Mouse (Mus musculus) lung, embryonic 14.5 days (tissue): Measurements from ENCODE around the gene Gm8369. TPM values are rescaled to one million over a fixed set of nuclear protein-coding genes. Genes with fewer than 3 reads are reported as not detected.
"Not testable (repeated sequence)": the region's sequence is repeated elsewhere in the genome, so short reads cannot be mapped to it uniquely, and the experiment has no call there.

Source experiments
- ATAC-seq: fragments of 200-750 bp; cut with Nextera tagmentation; 2 replicates; pipeline ENCODE4 v1.8.0; 2017; ENCODE audit warnings: mild to moderate bottlenecking, moderate TSS enrichment, moderate library complexity; ENCODE audit not compliant: insufficient read depth
- DNase-seq: peaks from one replicate; pipeline ENCODE4 v3.0.0-alpha.2; 2015
- H3K27ac ChIP-seq: fragments of 300-500 bp; sonication (generic); 2 replicates; pipeline ENCODE4 v1.5.1; 2014; ENCODE audit warnings: low read depth, mild to moderate bottlenecking, moderate library complexity
- H3K27me3 ChIP-seq: fragments of 300-500 bp; sonication (generic); 2 replicates; pipeline ENCODE4 v1.6.1; 2014; ENCODE audit warnings: low read length, control low read depth; ENCODE audit not compliant: insufficient read depth
- H3K36me3 ChIP-seq: fragments of 300-500 bp; sonication (generic); 2 replicates; pipeline ENCODE4 v1.6.1; 2014; ENCODE audit warnings: control low read depth; ENCODE audit not compliant: insufficient read depth
- H3K4me1 ChIP-seq: fragments of 300-500 bp; sonication (generic); 2 replicates; pipeline ENCODE4 v1.6.1; 2014; ENCODE audit warnings: antibody characterized with exemption, control low read depth; ENCODE audit not compliant: insufficient read depth
- H3K4me2 ChIP-seq: fragments of 300-500 bp; sonication (generic); 2 replicates; pipeline ENCODE4 v1.6.1; 2014; ENCODE audit warnings: mild to moderate bottlenecking
- H3K4me3 ChIP-seq: fragments of 300-500 bp; sonication (generic); 2 replicates; pipeline ENCODE4 v1.5.1; 2014; ENCODE audit warnings: low read depth, low read length
- H3K9ac ChIP-seq: fragments of 300-500 bp; sonication (generic); 2 replicates; pipeline ENCODE4 v1.6.1; 2014
- H3K9me3 ChIP-seq: fragments of 300-500 bp; sonication (generic); 2 replicates; pipeline ENCODE4 v1.6.1; 2016; ENCODE audit warnings: low read depth, low read length, control low read depth
- CTCF ChIP-seq: IDR thresholded peaks from 2 replicates; pipeline ENCODE4 v1.5.1; 2016; ENCODE audit warnings: antibody characterized with exemption, low read depth
- WGBS: fragments of 180-500 bp; shearing (Covaris S2); extraction: QIAGEN DNeasy Blood & Tissue Kit; methylation state at CpG from one replicate; pipeline ENCODE4 v1.1.7; 2014; 5-methylcytosine and 5-hydroxymethylcytosine counted together
- polyA plus RNA-seq: library from polyadenylated mRNA; unstranded; fragments of >200 nt; fragmentation: Nextera tagmentation; extraction: Ambion mirVana; gene quantifications from 2 replicates; pipeline ENCODE4 v1.2.1, GENCODE M21; 2014

The Gm8369 gene
- polyA plus RNA-seq, 1 experiment from 2014 or later = not detected

GRCm38 (mm10) chr19:11492671-11493070 lies 6.9 kb downstream of the Gm8369 start:
- no peak for TF ChIP-seq CTCF
- Histone ChIP-seq H3K9ac (no peak overlapping the region), H3K27ac (no peak overlapping the region), H3K4me3 (no peak overlapping the region), H3K36me3 (no peaks in the 10 kb centered on the region), H3K4me1 (no peaks in the 10 kb centered on the region), H3K27me3 (no peaks in the 10 kb centered on the region), H3K4me2 (no peak overlapping the region), H3K9me3 (no peaks in the 10 kb centered on the region)
- 90% methylated on average over 1 of the region's 1 CpGs for WGBS
- DNase-seq (no peak), ATAC-seq (no peak)

DNA sequence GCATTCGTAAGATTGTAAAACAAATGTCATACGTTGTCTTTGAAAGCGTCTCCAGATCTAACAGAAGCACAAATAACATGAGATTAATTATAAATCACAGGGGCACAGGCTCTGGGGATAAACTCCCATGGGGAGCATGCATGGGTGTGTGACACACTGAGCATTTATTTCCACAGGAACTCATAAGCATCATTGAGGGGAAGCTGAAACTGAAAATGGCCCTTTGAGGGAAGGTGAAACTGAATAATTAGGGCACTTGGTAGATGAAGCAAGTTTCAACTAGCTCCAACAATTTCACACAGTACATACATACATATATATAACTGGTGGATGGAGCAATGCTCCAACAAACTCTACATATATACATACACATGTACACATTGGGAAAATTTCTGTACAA lies 8.8 kb downstream of the Gm8369 start:
- WGBS = 71% methylated on average over 3 of the region's 3 CpGs
- Histone ChIP-seq H3K9me3 (no peaks in the 10 kb centered on the region), H3K36me3 (no peaks in the 10 kb centered on the region), H3K4me1 (no peaks in the 10 kb centered on the region), H3K9ac (no peak overlapping the region), H3K27me3 (no peaks in the 10 kb centered on the region), H3K27ac (no peak overlapping the region), H3K4me3 (no peak overlapping the region), H3K4me2 (no peak overlapping the region)
- DNase-seq = no peak
- no peak for TF ChIP-seq CTCF
- no peak for ATAC-seq

GRCm38 (mm10) chr19:11496361-11496760 lies 10.6 kb downstream of the Gm8369 start:
- H3K27me3 ChIP-seq = no peaks in the 10 kb centered on the region
- no peak overlapping the region for H3K27ac ChIP-seq
- no peak overlapping the region for H3K9ac ChIP-seq
- H3K4me1 ChIP-seq = no peaks in the 10 kb centered on the region
- no peak overlapping the region for H3K4me3 ChIP-seq
- ATAC-seq (no peak), DNase-seq (no peak)
- H3K9me3 ChIP-seq = no peaks in the 10 kb centered on the region
- no peak for TF ChIP-seq CTCF
- WGBS = 79% methylated on average over 6 of the region's 6 CpGs
- no peaks in the 10 kb centered on the region for H3K36me3 ChIP-seq
- no peak overlapping the region for H3K4me2 ChIP-seq

- WGBS = 69% methylated on average over 1 of the region's 1 CpGs
- DNase-seq, H3K27me3 ChIP-seq, ATAC-seq, H3K9ac ChIP-seq, H3K27ac ChIP-seq, H3K36me3 ChIP-seq, H3K4me1 ChIP-seq, H3K4me2 ChIP-seq, H3K9me3 ChIP-seq, H3K4me3 ChIP-seq: not testable (repeated sequence)
Measured at GRCm38 (mm10) chr19:11497300-11497699, 11.6 kb downstream of the Gm8369 start.

GRCm38 (mm10) chr19:11500796-11501195 lies 15.1 kb downstream of the Gm8369 start:
- Histone ChIP-seq H3K4me3 (no peak overlapping the region), H3K4me2 (no peak overlapping the region), H3K9me3 (no peaks in the 10 kb centered on the region), H3K4me1 (no peaks in the 10 kb centered on the region), H3K27ac (no peak overlapping the region), H3K36me3 (no peaks in the 10 kb centered on the region), H3K9ac (no peak overlapping the region), H3K27me3 (no peaks in the 10 kb centered on the region)
- ATAC-seq = no peak
- TF ChIP-seq CTCF = no peak
- WGBS = 90% methylated on average over 1 of the region's 1 CpGs
- no peak for DNase-seq

DNA sequence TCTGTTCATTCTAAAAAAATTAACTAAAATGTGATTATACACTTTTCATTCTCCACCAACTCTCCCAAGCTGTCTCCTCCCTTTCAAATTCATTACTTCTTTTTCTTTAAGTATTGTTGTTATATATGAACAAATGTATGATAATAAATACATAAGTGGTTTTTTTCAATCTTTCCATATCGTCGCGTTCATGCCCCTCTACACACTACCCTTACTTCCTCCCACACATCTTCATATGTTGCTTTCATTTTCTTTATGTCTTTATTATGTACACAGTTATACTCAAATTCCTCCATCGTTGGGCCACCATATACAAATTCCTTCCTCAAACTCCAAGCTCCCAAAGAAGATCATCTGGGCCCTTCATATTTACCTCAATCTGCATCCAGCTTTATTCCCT lies 15.6 kb downstream of the Gm8369 start:
- Histone ChIP-seq H3K36me3 (no peaks in the 10 kb centered on the region), H3K9me3 (no peaks in the 10 kb centered on the region), H3K4me2 (no peak overlapping the region), H3K9ac (no peak overlapping the region), H3K4me3 (no peak overlapping the region), H3K27ac (no peak overlapping the region), H3K4me1 (no peaks in the 10 kb centered on the region), H3K27me3 (no peaks in the 10 kb centered on the region)
- 84% methylated on average over 4 of the region's 4 CpGs for WGBS
- ATAC-seq (no peak), DNase-seq (no peak)
- TF ChIP-seq CTCF = no peak

DNA sequence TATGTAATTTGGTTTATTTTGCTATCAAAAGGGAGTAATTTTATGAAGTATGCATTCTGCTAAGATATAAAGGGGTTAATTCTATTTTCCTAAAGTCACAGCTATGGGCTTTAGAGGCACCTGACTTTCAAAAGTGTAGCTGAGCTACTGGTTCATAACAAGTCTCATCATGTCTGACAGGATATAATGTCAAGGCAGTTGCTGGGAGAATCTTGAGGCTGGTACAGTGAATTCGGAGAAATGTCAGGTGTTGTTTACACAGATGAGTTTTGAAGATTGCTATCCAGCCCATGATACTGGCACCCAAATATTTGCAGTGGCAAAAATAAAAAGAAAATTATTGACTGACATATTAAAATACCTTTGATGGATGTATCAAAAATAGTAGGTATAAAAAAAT lies 19.1 kb downstream of the Gm8369 start:
- no peak overlapping the region for H3K27ac ChIP-seq
- no peak overlapping the region for H3K4me3 ChIP-seq
- H3K36me3 ChIP-seq = no peaks in the 10 kb centered on the region
- 74% methylated on average over 1 of the region's 1 CpGs for WGBS
- DNase-seq (no peak), ATAC-seq (no peak)
- no peaks in the 10 kb centered on the region for H3K4me1 ChIP-seq
- no peak for TF ChIP-seq CTCF
- no peaks in the 10 kb centered on the region for H3K27me3 ChIP-seq
- H3K9ac ChIP-seq = no peak overlapping the region
- no peak overlapping the region for H3K4me2 ChIP-seq
- no peaks in the 10 kb centered on the region for H3K9me3 ChIP-seq

DNA sequence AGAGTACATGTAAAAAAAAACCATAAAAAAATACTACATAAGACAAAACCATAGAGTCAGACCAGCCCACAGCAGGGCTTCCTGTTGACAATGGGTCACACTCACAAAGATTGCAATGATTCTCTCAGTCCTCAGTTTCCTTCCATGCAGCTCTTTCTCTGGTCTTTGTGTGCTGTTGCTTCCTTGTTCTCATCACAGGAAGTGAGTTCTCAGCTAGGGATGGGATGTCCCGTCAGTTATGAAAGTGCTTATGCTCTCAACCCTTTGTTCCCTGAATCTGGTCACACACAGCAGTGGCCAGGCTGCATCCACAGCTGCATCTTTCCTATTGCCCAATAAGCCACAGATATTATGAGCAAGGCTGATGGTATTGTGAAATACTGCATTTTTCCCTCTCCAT lies 27.7 kb downstream of the Gm8369 start:
- no peak overlapping the region for H3K27ac ChIP-seq
- no peaks in the 10 kb centered on the region for H3K27me3 ChIP-seq
- ATAC-seq (no peak), DNase-seq (no peak)
- no peak for TF ChIP-seq CTCF
- 33% methylated on average over 1 of the region's 1 CpGs for WGBS
- no peaks in the 10 kb centered on the region for H3K9me3 ChIP-seq
- no peak overlapping the region for H3K4me3 ChIP-seq
- no peaks in the 10 kb centered on the region for H3K4me1 ChIP-seq
- H3K9ac ChIP-seq = no peak overlapping the region
- H3K4me2 ChIP-seq = no peak overlapping the region
- H3K36me3 ChIP-seq = no peaks in the 10 kb centered on the region
